Mouse (Mus musculus) limb, embryonic 15.5 days (tissue): ENCODE measurements around the gene Bmper. TPM values are rescaled to one million over a fixed set of nuclear protein-coding genes. Genes with fewer than 3 reads are reported as not detected.

ENCODE experiments used
- ATAC-seq: fragments of 200-750 bp; cut with Nextera tagmentation; 2 replicates; pipeline ENCODE4 v1.8.0; 2017; ENCODE audit warnings: low read depth, moderate TSS enrichment; ENCODE audit not compliant: insufficient number of reproducible peaks, low FRiP score, low TSS enrichment
- H3K27ac ChIP-seq: fragments of 300-500 bp; sonication (generic); 2 replicates; pipeline ENCODE4 v1.5.1; 2015; ENCODE audit warnings: moderate library complexity, mild to moderate bottlenecking, inconsistent platforms
- H3K27me3 ChIP-seq: fragments of 300-500 bp; sonication (generic); 2 replicates; pipeline ENCODE4 v1.6.1; 2015; ENCODE audit warnings: inconsistent platforms
- H3K36me3 ChIP-seq: fragments of 300-500 bp; sonication (generic); 2 replicates; pipeline ENCODE4 v1.6.1; 2015; ENCODE audit warnings: inconsistent platforms
- H3K4me1 ChIP-seq: fragments of 300-500 bp; sonication (generic); 2 replicates; pipeline ENCODE4 v1.6.1; 2015; ENCODE audit warnings: inconsistent platforms
- H3K4me2 ChIP-seq: fragments of 300-500 bp; sonication (generic); 2 replicates; pipeline ENCODE4 v1.6.1; 2015; ENCODE audit warnings: mild to moderate bottlenecking, inconsistent platforms
- H3K4me3 ChIP-seq: fragments of 300-500 bp; sonication (generic); 2 replicates; pipeline ENCODE4 v1.5.1; 2015; ENCODE audit warnings: mild to moderate bottlenecking, inconsistent platforms
- H3K9ac ChIP-seq: fragments of 300-500 bp; sonication (generic); 2 replicates; pipeline ENCODE4 v1.6.1; 2015; ENCODE audit warnings: inconsistent platforms
- H3K9me3 ChIP-seq: fragments of 300-500 bp; sonication (generic); 2 replicates; pipeline ENCODE4 v1.6.1; 2016; ENCODE audit warnings: inconsistent platforms
- WGBS: fragments of 180-500 bp; shearing (Covaris S2); methylation state at CpG from one replicate; pipeline ENCODE4 v1.1.7; 2015; 5-methylcytosine and 5-hydroxymethylcytosine counted together
- polyA plus RNA-seq: library from polyadenylated mRNA; unstranded; fragments of >200 nt; fragmentation: Nextera tagmentation; extraction: Ambion mirVana; gene quantifications from 2 replicates; pipeline ENCODE4 v1.2.1, GENCODE M21; 2015

Gene Bmper
- polyA plus RNA-seq, 1 experiment from 2014 or later: 14.8 TPM

DNA sequence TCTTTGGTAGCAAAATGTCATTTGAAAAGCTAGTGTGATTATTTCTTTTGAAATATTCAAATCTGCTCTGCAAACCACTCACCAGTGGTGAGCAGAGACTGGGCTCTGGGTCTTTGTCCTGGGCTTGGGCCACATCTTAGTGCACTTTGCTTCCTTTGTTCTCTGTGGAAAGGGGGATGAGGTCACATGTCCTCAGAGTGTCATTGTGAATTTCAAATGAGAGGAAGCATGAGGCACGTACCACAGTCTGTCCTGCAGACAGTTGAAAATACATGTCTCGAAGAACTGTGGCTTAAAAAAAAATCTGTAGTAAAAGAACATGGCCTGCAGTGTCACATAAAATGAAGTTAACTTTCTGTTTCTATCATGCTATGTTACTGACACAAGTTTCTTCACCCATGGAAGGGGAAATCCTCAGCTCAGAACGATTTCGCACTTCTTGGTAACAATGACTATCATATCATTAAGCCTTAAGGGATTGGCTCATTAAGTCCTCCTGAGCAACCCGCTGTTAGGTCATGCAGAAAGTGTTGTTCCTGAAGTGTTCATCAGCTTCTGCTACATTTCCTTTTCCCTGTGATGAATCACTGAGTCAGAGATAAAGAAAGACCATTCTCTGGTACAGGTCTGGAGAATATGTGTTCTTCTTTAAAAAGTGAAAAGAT, 157.4 kb downstream of the Bmper start:
- Histone ChIP-seq H3K9me3 (no peaks in the 10 kb centered on the region), H3K4me1 (peaks cover 15% of the 10 kb centered on the region), H3K4me3 (no peak overlapping the region), H3K36me3 (no peaks in the 10 kb centered on the region), H3K27ac (no peak overlapping the region), H3K9ac (no peak overlapping the region), H3K4me2 (no peak overlapping the region), H3K27me3 (no peaks in the 10 kb centered on the region)
- ATAC-seq: no peak
- WGBS: 75% methylated on average over 5 of the region's 5 CpGs

DNA sequence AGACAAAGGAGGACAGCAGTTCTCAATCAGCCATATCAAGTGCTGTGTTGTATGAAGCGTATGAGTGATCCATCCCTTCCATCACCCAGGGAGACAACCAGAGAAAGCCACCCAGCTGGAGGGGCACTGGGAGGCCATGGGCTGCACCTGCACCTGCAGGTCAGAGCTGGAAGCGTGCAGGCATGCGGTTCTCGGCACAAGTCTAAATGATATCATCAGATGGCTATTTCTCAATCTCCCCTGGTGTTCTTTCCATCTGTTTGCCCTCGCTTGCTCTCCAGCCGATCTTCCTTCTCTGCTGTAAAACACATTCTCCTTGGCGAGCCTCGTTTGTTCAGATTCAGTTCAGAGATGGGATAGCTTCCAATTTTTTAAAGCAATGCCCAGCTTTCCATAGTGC, 160.4 kb downstream of the Bmper start:
- Histone ChIP-seq H3K36me3 (no peaks in the 10 kb centered on the region), H3K4me1 (peaks cover 22% of the 10 kb centered on the region), H3K4me3 (no peak overlapping the region), H3K4me2 (no peak overlapping the region), H3K27ac (no peak overlapping the region), H3K9ac (no peak overlapping the region), H3K9me3 (no peaks in the 10 kb centered on the region), H3K27me3 (no peaks in the 10 kb centered on the region)
- ATAC-seq: no peak
- WGBS: 65% methylated on average over 8 of the region's 8 CpGs

DNA sequence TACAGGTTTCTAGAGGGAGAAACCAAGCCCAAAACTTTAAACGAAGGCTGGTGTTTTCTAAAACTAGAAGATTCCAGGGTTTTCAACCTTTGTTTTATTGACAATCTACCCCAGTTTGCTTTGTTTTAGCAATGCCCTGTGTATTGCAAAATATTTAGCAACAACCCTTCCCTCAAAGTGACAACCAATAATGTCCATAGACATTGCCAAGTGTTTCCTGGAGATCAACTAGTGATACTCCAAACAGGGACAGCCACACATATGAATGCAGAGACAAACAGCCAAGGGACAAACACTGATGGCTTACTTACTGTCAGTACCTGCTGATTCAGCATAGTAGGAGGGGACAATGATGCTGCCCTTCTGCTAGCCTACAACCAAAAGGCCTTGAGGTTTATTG, 161.0 kb downstream of the Bmper start:
- Histone ChIP-seq H3K27me3 (no peaks in the 10 kb centered on the region), H3K4me1 (peaks cover 17% of the 10 kb centered on the region), H3K4me2 (no peak overlapping the region), H3K9me3 (no peaks in the 10 kb centered on the region), H3K36me3 (no peaks in the 10 kb centered on the region), H3K4me3 (no peak overlapping the region), H3K27ac (no peak overlapping the region), H3K9ac (no peak overlapping the region)
- ATAC-seq: no peak
- 79% methylated on average over 1 of the region's 1 CpGs for WGBS

DNA sequence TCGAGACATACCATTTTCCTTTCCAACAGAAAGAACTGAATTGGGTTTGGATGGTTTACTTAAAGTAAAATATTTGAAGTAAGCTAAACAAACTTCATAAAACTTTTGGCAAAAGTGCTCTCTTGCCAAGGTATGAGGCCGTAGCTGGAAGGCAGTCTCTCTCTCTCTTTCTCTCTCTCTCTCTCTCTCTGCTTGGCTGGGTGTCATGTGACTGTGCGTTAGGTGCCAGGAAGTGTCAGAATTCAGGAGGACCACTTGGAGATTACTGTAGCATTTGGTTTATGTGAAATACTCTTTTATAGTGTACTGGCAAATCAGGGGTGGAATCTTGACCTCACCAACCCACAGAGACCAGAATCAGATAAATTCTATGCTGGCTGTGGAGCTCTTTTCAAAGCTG, 162.0 kb downstream of the Bmper start:
- Histone ChIP-seq H3K27me3 (no peaks in the 10 kb centered on the region), H3K4me3 (no peak overlapping the region), H3K9me3 (no peaks in the 10 kb centered on the region), H3K4me1 (peaks cover 11% of the 10 kb centered on the region), H3K27ac (no peak overlapping the region), H3K4me2 (no peak overlapping the region), H3K36me3 (no peaks in the 10 kb centered on the region), H3K9ac (no peak overlapping the region)
- 44% methylated on average over 3 of the region's 3 CpGs for WGBS
- ATAC-seq: no peak

GRCm38 (mm10) chr9:23386201-23386600, 163.3 kb downstream of the Bmper start:
- Histone ChIP-seq H3K4me2 (no peak overlapping the region), H3K9ac (no peak overlapping the region), H3K4me3 (no peak overlapping the region), H3K36me3 (no peaks in the 10 kb centered on the region), H3K9me3 (no peaks in the 10 kb centered on the region), H3K4me1 (peaks cover 11% of the 10 kb centered on the region), H3K27me3 (no peaks in the 10 kb centered on the region), H3K27ac (peak overlapping the region; percentile 47)
- no peak for ATAC-seq
- 52% methylated on average over 3 of the region's 3 CpGs for WGBS

GRCm38 (mm10) chr9:23390118-23390517, 167.2 kb downstream of the Bmper start:
- Histone ChIP-seq H3K4me3 (no peak overlapping the region), H3K9ac (no peak overlapping the region), H3K27me3 (no peaks in the 10 kb centered on the region), H3K4me1 (peaks cover 7% of the 10 kb centered on the region), H3K4me2 (no peak overlapping the region), H3K36me3 (no peaks in the 10 kb centered on the region), H3K9me3 (no peaks in the 10 kb centered on the region), H3K27ac (no peak overlapping the region)
- ATAC-seq: no peak
- 62% methylated on average over 3 of the region's 3 CpGs for WGBS

GRCm38 (mm10) chr9:23394652-23395317, 171.9 kb downstream of the Bmper start:
- no peak for ATAC-seq
- Histone ChIP-seq H3K4me3 (no peak overlapping the region), H3K4me1 (no peaks in the 10 kb centered on the region), H3K27me3 (peaks cover 6% of the 10 kb centered on the region; the same call in 1 of the 2 replicates), H3K9ac (no peak overlapping the region), H3K4me2 (no peak overlapping the region), H3K36me3 (no peaks in the 10 kb centered on the region), H3K9me3 (no peaks in the 10 kb centered on the region), H3K27ac (no peak overlapping the region)
- WGBS: 51% methylated on average over 6 of the region's 6 CpGs

DNA sequence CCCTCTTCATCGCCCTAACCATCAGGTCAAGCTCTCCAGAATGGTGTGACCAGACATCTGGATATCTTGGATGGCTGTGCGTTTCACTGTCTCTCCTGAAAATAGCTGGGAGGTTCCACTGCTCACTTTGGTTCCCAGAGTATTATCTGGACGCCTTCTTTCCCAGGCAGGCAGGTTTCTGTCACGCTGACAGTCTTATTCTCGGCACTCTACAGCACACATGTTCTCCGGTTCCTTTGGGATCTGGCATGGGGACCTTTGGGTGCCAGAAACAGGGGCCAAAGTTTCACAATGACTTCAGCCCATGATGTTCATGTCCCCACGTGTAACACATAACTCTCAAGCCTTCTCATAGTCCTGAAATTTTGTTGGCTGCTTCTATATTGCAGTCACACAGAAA, 173.3 kb downstream of the Bmper start:
- H3K4me3 ChIP-seq: no peak overlapping the region
- H3K4me1 ChIP-seq: no peaks in the 10 kb centered on the region
- no peak overlapping the region for H3K4me2 ChIP-seq
- H3K27me3 ChIP-seq: peaks cover 6% of the 10 kb centered on the region; the same call in 1 of the 2 replicates
- H3K9ac ChIP-seq: no peak overlapping the region
- 79% methylated on average over 7 of the region's 7 CpGs for WGBS
- no peak for ATAC-seq
- no peaks in the 10 kb centered on the region for H3K36me3 ChIP-seq
- H3K9me3 ChIP-seq: no peaks in the 10 kb centered on the region
- no peak overlapping the region for H3K27ac ChIP-seq

DNA sequence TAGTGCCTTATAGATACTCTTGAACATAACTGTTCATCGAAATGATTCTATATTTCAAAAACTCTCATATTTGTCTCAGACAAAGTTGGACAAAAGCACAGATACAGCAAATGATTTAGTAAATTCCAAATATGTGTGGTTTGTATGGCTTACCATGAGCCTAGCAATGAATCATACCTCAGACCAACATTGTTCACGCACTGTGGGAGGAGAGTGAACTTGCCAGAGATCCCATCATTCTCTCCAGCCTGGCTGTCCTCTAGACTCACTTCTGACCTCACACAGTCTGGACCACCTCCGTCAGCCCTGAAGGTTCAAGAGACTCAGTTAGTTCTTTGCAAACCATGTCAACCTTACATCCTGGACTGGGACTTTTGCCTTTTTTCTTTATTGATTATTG, 175.0 kb downstream of the Bmper start:
- Histone ChIP-seq H3K9ac (no peak overlapping the region), H3K4me2 (no peak overlapping the region), H3K27ac (no peak overlapping the region), H3K4me1 (no peaks in the 10 kb centered on the region), H3K9me3 (no peaks in the 10 kb centered on the region), H3K36me3 (no peaks in the 10 kb centered on the region), H3K4me3 (no peak overlapping the region), H3K27me3 (peaks cover 6% of the 10 kb centered on the region; the same call in 1 of the 2 replicates)
- 96% methylated on average over 3 of the region's 3 CpGs for WGBS
- ATAC-seq: no peak

GRCm38 (mm10) chr9:23399638-23400284, 176.9 kb downstream of the Bmper start:
- WGBS: 61% methylated on average over 6 of the region's 6 CpGs
- no peak overlapping the region for H3K4me2 ChIP-seq
- H3K27me3 ChIP-seq: peaks cover 6% of the 10 kb centered on the region; the same call in 1 of the 2 replicates
- H3K27ac ChIP-seq: no peak overlapping the region
- no peak for ATAC-seq
- no peaks in the 10 kb centered on the region for H3K4me1 ChIP-seq
- no peak overlapping the region for H3K4me3 ChIP-seq
- H3K36me3 ChIP-seq: no peaks in the 10 kb centered on the region
- no peak overlapping the region for H3K9ac ChIP-seq
- no peaks in the 10 kb centered on the region for H3K9me3 ChIP-seq

DNA sequence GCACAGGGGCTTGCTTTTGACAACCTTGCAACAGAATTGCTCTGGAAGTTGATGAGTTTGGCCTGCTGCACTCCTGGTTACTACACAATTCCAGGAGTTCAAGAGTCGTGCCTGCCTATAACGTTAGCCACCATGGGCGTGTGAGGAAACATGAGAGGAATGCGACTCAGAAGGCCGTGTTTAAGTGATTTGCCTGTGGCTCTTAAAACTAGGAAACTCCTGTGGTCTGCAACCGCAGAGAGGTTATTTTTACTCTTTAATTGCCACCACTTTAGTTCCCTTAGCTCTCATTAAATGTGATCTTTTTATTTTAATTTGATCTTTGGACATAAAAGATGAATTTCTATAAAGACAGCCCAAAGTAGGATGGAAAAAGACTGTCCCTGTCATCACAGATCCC, 184.5 kb downstream of the Bmper start:
- no peaks in the 10 kb centered on the region for H3K36me3 ChIP-seq
- H3K27ac ChIP-seq: no peak overlapping the region
- no peaks in the 10 kb centered on the region for H3K27me3 ChIP-seq
- WGBS: 24% methylated on average over 6 of the region's 6 CpGs
- peak; percentile 48; the same call in 1 of the 2 replicates for ATAC-seq
- H3K4me2 ChIP-seq: no peak overlapping the region
- H3K9ac ChIP-seq: no peak overlapping the region
- H3K4me3 ChIP-seq: no peak overlapping the region
- H3K4me1 ChIP-seq: no peaks in the 10 kb centered on the region
- no peaks in the 10 kb centered on the region for H3K9me3 ChIP-seq
